Mouse (Mus musculus) neural tube, embryonic 13.5 days (tissue): ENCODE results near the gene Nit1. TPM values are rescaled to one million over a fixed set of nuclear protein-coding genes. Genes with fewer than 3 reads are reported as not detected.
"Not testable (repeated sequence)": the region's sequence is repeated elsewhere in the genome, so short reads cannot be mapped to it uniquely, and the experiment has no call there.

Experiments used
- ATAC-seq: fragments of 200-750 bp; cut with Nextera tagmentation; 2 replicates; pipeline ENCODE4 v1.8.0; 2017; ENCODE audit warnings: low read depth, mild to moderate bottlenecking, moderate TSS enrichment, moderate library complexity
- H3K27ac ChIP-seq: fragments of 300-500 bp; sonication (generic); replicated peaks from 2 replicates; pipeline ENCODE4 v1.5.1; 2015; ENCODE audit warnings: moderate library complexity, mild to moderate bottlenecking, inconsistent platforms
- H3K27me3 ChIP-seq: fragments of 300-500 bp; sonication (generic); 2 replicates; pipeline ENCODE4 v1.6.1; 2015; ENCODE audit warnings: mild to moderate bottlenecking, inconsistent platforms
- H3K36me3 ChIP-seq: fragments of 300-500 bp; sonication (generic); 2 replicates; pipeline ENCODE4 v1.6.1; 2015; ENCODE audit warnings: mild to moderate bottlenecking, inconsistent platforms
- H3K4me1 ChIP-seq: fragments of 300-500 bp; sonication (generic); replicated peaks from 2 replicates; pipeline ENCODE4 v1.6.1; 2015; ENCODE audit warnings: inconsistent platforms
- H3K4me2 ChIP-seq: fragments of 300-500 bp; sonication (generic); 2 replicates; pipeline ENCODE4 v1.6.1; 2015; ENCODE audit warnings: inconsistent platforms, mild to moderate bottlenecking, moderate library complexity
- H3K4me3 ChIP-seq: fragments of 300-500 bp; sonication (generic); 2 replicates; pipeline ENCODE4 v1.5.1; 2015; ENCODE audit warnings: mild to moderate bottlenecking, inconsistent platforms
- H3K9ac ChIP-seq: fragments of 300-500 bp; sonication (generic); 2 replicates; pipeline ENCODE4 v1.6.1; 2015; ENCODE audit warnings: moderate library complexity, mild to moderate bottlenecking, inconsistent platforms
- H3K9me3 ChIP-seq: fragments of 300-500 bp; sonication (generic); 2 replicates; pipeline ENCODE4 v1.6.1; 2016; ENCODE audit warnings: inconsistent platforms
- WGBS: fragments of 180-500 bp; shearing (Covaris S2); methylation state at CpG from one replicate; pipeline ENCODE4 v1.1.7; 2015; 5-methylcytosine and 5-hydroxymethylcytosine counted together
- polyA plus RNA-seq: library from polyadenylated mRNA; unstranded; fragments of >200 nt; fragmentation: Nextera tagmentation; extraction: Ambion mirVana; gene quantifications from 2 replicates; pipeline ENCODE4 v1.2.1, GENCODE M21; 2015

The Nit1 gene
- polyA plus RNA-seq, 1 experiment from 2014 or later = 52.1 TPM

DNA sequence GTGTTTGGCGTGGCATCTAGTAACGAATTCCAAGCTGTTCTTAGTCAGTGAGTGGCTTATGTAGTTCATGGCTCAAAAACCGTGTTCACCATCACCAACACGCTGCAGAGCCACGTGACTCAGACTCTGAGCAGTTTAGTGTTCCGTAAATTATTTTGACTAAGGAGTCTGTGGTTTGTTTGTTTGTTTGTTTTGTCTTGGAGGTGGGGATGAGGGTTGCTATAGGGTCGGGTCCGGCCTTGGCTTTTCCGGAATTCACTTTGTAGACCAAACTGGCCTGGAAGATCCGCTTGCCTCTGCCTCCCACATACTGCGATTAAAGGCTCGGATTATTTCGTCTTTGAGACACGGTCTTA is 627 bp upstream of the Nit1 start:
- 0% methylated on average over 14 of the region's 14 CpGs for WGBS
- Histone ChIP-seq H3K36me3 (peaks cover 25% of the 10 kb centered on the region), H3K4me3 (peak overlapping the region; percentile 92), H3K4me1 (peaks cover 47% of the 10 kb centered on the region), H3K9ac (peak overlapping the region; percentile 88), H3K4me2 (peak overlapping the region; percentile 88), H3K27ac (peak overlapping the region; percentile 71; the same call in 1 of the 2 replicates), H3K9me3 (peaks cover 6% of the 10 kb centered on the region; the same call in 1 of the 2 replicates), H3K27me3 (no peaks in the 10 kb centered on the region)
- ATAC-seq = no peak

- H3K9me3 ChIP-seq = peaks cover 6% of the 10 kb centered on the region; the same call in 1 of the 2 replicates
- H3K27ac ChIP-seq = no peak overlapping the region
- ATAC-seq = no peak
- peaks cover 38% of the 10 kb centered on the region for H3K36me3 ChIP-seq
- H3K4me2 ChIP-seq = peak overlapping the region; percentile 88
- H3K4me1 ChIP-seq = peaks cover 47% of the 10 kb centered on the region
- WGBS = 79% methylated on average over 9 of the region's 9 CpGs
- H3K4me3 ChIP-seq = peak overlapping the region; percentile 92
- no peaks in the 10 kb centered on the region for H3K27me3 ChIP-seq
- peak overlapping the region; percentile 88 for H3K9ac ChIP-seq
These were observed 731 bp downstream of the Nit1 start for GRCm38 (mm10) chr1:171344715-171345114.

GRCm38 (mm10) chr1:171343922-171344677 is 1.3 kb downstream of the Nit1 start:
- peak overlapping the region; percentile 88 for H3K4me2 ChIP-seq
- ATAC-seq = no peak
- 0 out of 2 replicates have a peak overlapping the region, but pooled peaks have one; percentile 9 for H3K9ac ChIP-seq
- H3K36me3 ChIP-seq = peaks cover 44% of the 10 kb centered on the region
- WGBS = 77% methylated on average over 9 of the region's 9 CpGs
- peaks cover 6% of the 10 kb centered on the region; the same call in 1 of the 2 replicates for H3K9me3 ChIP-seq
- H3K4me3 ChIP-seq = peak overlapping the region; percentile 92
- no peaks in the 10 kb centered on the region for H3K27me3 ChIP-seq
- H3K27ac ChIP-seq = no peak overlapping the region
- peaks cover 46% of the 10 kb centered on the region for H3K4me1 ChIP-seq

GRCm38 (mm10) chr1:171342262-171343207 is 2.9 kb downstream of the Nit1 start:
- Histone ChIP-seq H3K36me3 (peaks cover 60% of the 10 kb centered on the region), H3K4me3 (no peak overlapping the region), H3K9ac (no peak overlapping the region), H3K9me3 (peaks cover 6% of the 10 kb centered on the region; the same call in 1 of the 2 replicates), H3K27me3 (no peaks in the 10 kb centered on the region), H3K27ac (no peak overlapping the region), H3K4me1 (peaks cover 32% of the 10 kb centered on the region), H3K4me2 (no peak overlapping the region)
- 93% methylated on average over 16 of the region's 16 CpGs for WGBS
- no peak for ATAC-seq

GRCm38 (mm10) chr1:171330216-171330560 is 15.3 kb downstream of the Nit1 start:
- no peak for ATAC-seq
- Histone ChIP-seq H3K27ac (peak overlapping the region; percentile 100), H3K36me3 (peaks cover 21% of the 10 kb centered on the region; the same call in 1 of the 2 replicates), H3K4me1 (peaks cover 72% of the 10 kb centered on the region), H3K27me3 (no peaks in the 10 kb centered on the region), H3K4me2 (peak overlapping the region; percentile 82), H3K9me3 (no peaks in the 10 kb centered on the region), H3K9ac (peak overlapping the region; percentile 96), H3K4me3 (peak overlapping the region; percentile 87)
- WGBS = 0% methylated on average over 4 of the region's 4 CpGs

- under 1% methylated on average over 55 of the region's 61 CpGs for WGBS
- H3K4me3 ChIP-seq = peak overlapping the region; percentile 87
- ATAC-seq = peak; percentile 87
- no peaks in the 10 kb centered on the region for H3K27me3 ChIP-seq
- peak overlapping the region; percentile 82 for H3K4me2 ChIP-seq
- H3K9me3 ChIP-seq = no peaks in the 10 kb centered on the region
- H3K36me3 ChIP-seq = peaks cover 16% of the 10 kb centered on the region; the same call in 1 of the 2 replicates
- H3K9ac ChIP-seq = peak overlapping the region; percentile 96
- H3K4me1 ChIP-seq = peaks cover 72% of the 10 kb centered on the region
- peak overlapping the region; percentile 100 for H3K27ac ChIP-seq
These were observed 15.8 kb downstream of the Nit1 start for GRCm38 (mm10) chr1:171329433-171330215.

DNA sequence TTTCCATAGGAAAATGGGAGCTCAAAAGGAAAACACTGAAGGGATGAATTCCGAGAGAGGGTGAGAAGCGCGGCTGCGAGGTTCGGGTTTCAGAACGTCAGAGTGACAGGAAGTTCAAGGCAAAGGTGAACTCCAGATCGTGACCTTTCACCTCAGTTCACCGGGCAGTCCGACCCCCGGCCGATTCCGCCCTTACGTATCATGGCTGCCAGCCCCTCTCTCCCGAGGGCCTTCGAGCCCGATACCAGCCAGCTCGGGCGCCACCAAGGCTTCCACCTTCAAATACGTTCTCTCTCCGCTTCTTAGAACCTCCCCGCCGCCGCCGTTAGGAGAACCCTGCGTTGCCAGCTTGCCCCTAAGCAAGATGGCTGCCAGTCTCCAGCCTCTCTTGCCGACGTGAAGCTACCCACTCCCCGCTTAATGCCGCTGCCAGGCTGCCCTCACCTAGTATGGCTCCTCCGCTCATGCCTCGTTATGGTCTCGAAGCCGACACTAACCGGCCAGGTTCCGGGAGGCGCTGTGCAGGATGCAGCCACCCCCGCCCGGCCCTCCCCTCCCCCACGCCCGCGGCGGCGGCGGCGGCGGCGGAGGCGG is 16.5 kb downstream of the Nit1 start, which contains the start of gene Dedd:
Gene Dedd (plus strand): TSS at position 307 of the 594 bp plus-strand sequence.
- Histone ChIP-seq H3K9me3 (no peaks in the 10 kb centered on the region), H3K27ac (peak within 1 kb of the TSS; percentile 100), H3K4me1 (peaks cover 68% of the 10 kb centered on the region), H3K27me3 (no peaks in the 10 kb centered on the region), H3K36me3 (peaks cover 16% of the 10 kb centered on the region; the same call in 1 of the 2 replicates), H3K4me3 (peak within 1 kb of the TSS; percentile 87), H3K9ac (peak within 1 kb of the TSS; percentile 96), H3K4me2 (peak within 1 kb of the TSS; percentile 82)
- peak; percentile 97 for ATAC-seq
- under 1% methylated on average over 47 of the region's 48 CpGs for WGBS

GRCm38 (mm10) chr1:171328244-171328643 is 17.2 kb downstream of the Nit1 start:
- WGBS = 33% methylated on average over 9 of the region's 9 CpGs
- H3K9me3 ChIP-seq = no peaks in the 10 kb centered on the region
- peak overlapping the region; percentile 96 for H3K9ac ChIP-seq
- ATAC-seq = 0 out of 2 replicates have a peak, but pooled peaks have one; percentile 0
- peak overlapping the region; percentile 82 for H3K4me2 ChIP-seq
- peaks cover 11% of the 10 kb centered on the region; the same call in 1 of the 2 replicates for H3K36me3 ChIP-seq
- H3K4me1 ChIP-seq = peaks cover 61% of the 10 kb centered on the region
- H3K27me3 ChIP-seq = no peaks in the 10 kb centered on the region
- H3K27ac ChIP-seq = peak overlapping the region; percentile 100
- peak overlapping the region; percentile 87 for H3K4me3 ChIP-seq

- not testable (repeated sequence) for H3K27me3 ChIP-seq, H3K4me3 ChIP-seq, H3K36me3 ChIP-seq, H3K9me3 ChIP-seq, H3K27ac ChIP-seq, H3K4me2 ChIP-seq, H3K9ac ChIP-seq, ATAC-seq
- 96% methylated on average over 4 of the region's 4 CpGs for WGBS
- H3K4me1 ChIP-seq = peaks cover 47% of the 10 kb centered on the region
These were observed 18.9 kb downstream of the Nit1 start for GRCm38 (mm10) chr1:171326588-171326987.

- Histone ChIP-seq H3K4me1 (peaks cover 37% of the 10 kb centered on the region), H3K9ac (no peak overlapping the region), H3K27ac (no peak overlapping the region), H3K4me2 (no peak overlapping the region), H3K9me3 (no peaks in the 10 kb centered on the region), H3K27me3 (no peaks in the 10 kb centered on the region), H3K36me3 (no peaks in the 10 kb centered on the region), H3K4me3 (no peak overlapping the region)
- no peak for ATAC-seq
- 85% methylated on average over 2 of the region's 2 CpGs for WGBS
These were observed 19.9 kb downstream of the Nit1 start for GRCm38 (mm10) chr1:171325571-171325970.

DNA sequence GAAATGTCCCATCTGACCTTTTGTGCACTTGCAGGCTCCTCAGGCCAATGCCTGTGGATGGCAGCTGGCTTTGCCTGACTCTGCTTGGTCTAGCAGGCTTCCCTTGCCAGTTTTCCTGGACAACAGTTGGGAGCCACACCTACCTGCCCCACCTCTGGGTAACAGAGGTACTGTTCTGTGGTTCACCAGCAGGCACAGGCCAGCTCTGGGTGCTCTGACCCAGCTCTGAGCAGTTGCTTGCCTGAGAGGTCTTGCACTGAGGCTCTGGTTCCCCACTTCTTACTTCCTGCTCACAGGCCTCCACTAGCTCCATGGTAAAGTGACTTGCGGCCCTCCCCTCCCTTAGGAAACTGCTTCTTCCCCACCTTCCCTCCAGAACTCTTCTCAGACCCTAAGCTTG is 23.4 kb downstream of the Nit1 start:
- no peak overlapping the region for H3K4me2 ChIP-seq
- H3K27ac ChIP-seq = no peak overlapping the region
- H3K9me3 ChIP-seq = no peaks in the 10 kb centered on the region
- peaks cover 16% of the 10 kb centered on the region for H3K4me1 ChIP-seq
- H3K36me3 ChIP-seq = no peaks in the 10 kb centered on the region
- H3K9ac ChIP-seq = no peak overlapping the region
- H3K27me3 ChIP-seq = no peaks in the 10 kb centered on the region
- WGBS = 79% methylated on average over 1 of the region's 1 CpGs
- no peak overlapping the region for H3K4me3 ChIP-seq
- peak; percentile 45; the same call in 1 of the 2 replicates for ATAC-seq
